Mouse (Mus musculus) bone marrow macrophage, adult 2 months (primary cell): ENCODE results near the gene Lad1. TPM values are rescaled to one million over a fixed set of nuclear protein-coding genes. Genes with fewer than 3 reads are reported as not detected.

Experiments used
- H3K27ac ChIP-seq: 2 replicates; pipeline ENCODE4 v1.5.1; 2012; ENCODE audit warnings: low read depth, low read length; ENCODE audit not compliant: insufficient read depth
- H3K4me1 ChIP-seq: 2 replicates; pipeline ENCODE4 v1.6.1; 2012; ENCODE audit warnings: low read length; ENCODE audit not compliant: control insufficient read depth, insufficient read depth
- H3K4me3 ChIP-seq: 2 replicates; pipeline ENCODE4 v1.5.1; 2012; ENCODE audit warnings: mild to moderate bottlenecking, low read length, moderate library complexity; ENCODE audit not compliant: insufficient read depth
- CTCF ChIP-seq: IDR thresholded peaks from 2 replicates; pipeline ENCODE4 v1.5.1; 2012; ENCODE audit warnings: low read depth, mild to moderate bottlenecking, low read length, moderate library complexity
- POLR2A ChIP-seq: IDR thresholded peaks from 2 replicates; pipeline ENCODE4 v1.6.1; 2012; ENCODE audit warnings: mild to moderate bottlenecking, low read depth, low read length, borderline replicate concordance
- polyA plus RNA-seq: library from polyadenylated mRNA; stranded (reverse); fragments of >200 nt; gene quantifications from 2 replicates; pipeline ENCODE4 v1.2.4, GENCODE M21; 2012; ENCODE audit not compliant: missing spikeins, insufficient read depth, insufficient read length

The Lad1 gene
- polyA plus RNA-seq, 1 experiment: not detected

DNA sequence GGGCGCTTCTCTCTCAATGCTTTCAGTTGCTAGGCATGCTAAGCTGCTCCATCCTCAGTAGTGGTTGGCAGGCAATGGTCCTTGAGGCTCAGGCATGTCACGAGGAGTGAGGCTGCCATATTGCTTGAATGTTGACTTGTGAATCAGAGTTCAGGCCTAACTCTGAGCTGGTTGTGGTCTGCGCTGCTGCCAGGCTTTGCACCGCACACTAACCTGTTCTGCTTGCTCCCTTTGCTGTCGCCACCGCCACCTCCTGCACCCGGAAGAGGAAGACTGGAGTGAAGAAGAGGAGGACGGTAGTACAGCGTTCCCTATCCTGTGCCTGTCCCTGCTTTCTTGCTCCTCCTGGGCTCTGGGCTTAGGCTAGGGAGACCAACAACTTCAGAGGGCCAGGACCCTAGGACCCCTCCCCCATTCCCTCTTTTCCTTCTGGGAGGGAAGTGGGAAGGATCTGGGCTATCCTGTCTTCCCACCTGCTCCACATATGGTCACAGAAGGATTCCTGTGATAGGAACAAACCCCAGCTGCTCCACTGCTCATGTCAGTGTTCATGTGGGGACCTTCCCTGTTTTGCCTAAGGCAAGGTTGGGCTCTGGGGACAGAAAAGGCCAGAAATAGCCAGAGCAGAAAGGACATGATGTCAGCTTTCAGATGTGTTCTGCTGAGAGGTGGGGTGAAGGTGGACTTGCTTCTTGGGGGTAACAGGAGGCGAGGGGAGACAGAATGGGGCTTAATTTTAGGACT is 25.3 kb downstream of the Lad1 start:
- no peaks in the 10 kb centered on the region for H3K4me1 ChIP-seq
- TF ChIP-seq CTCF: no peak
- TF ChIP-seq POLR2A: no peak
- no peak overlapping the region for H3K4me3 ChIP-seq
- no peak overlapping the region for H3K27ac ChIP-seq

DNA sequence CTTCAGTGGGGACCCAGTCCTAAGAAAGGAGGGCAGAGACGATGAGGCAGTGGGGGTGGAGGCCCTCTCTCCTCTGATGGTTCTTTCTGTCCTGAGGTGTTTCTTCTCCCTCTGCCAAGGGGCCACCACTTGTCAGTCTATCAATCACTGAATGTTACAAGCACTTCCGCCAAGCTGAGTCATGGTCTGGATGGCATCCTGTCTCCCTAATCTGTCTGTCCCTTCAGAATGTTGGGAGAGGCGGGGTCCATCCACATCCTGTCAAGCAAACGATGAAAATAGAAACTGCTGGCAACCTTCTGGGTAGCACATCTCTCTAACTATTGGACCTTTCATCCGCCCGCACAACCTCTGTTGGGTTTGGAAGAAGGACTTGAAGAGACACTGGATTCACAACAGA is 26.1 kb downstream of the Lad1 start:
- no peak for TF ChIP-seq POLR2A
- no peak overlapping the region for H3K27ac ChIP-seq
- H3K4me3 ChIP-seq: no peak overlapping the region
- H3K4me1 ChIP-seq: no peaks in the 10 kb centered on the region

DNA sequence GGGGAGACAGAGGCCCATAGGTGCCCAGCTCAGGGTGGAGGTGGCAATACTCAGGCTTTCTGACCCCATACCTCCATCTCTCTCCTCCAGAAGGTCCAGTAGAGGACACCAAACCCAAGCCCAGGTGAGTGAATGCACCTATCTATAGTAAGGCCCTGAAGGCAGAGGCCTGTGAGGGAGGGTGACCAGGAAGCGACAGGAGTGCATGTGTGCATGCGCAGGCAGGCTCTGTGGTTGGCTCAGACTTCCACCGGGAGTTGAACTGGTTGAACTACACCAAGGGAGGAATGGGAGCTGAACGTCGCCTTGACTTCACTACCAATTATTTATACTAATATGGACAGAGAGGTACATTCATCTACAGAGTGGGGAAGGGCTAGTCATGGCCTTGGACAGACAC is 28.2 kb downstream of the Lad1 start:
- H3K4me3 ChIP-seq: no peak overlapping the region
- TF ChIP-seq CTCF (no peak), POLR2A (no peak)

DNA sequence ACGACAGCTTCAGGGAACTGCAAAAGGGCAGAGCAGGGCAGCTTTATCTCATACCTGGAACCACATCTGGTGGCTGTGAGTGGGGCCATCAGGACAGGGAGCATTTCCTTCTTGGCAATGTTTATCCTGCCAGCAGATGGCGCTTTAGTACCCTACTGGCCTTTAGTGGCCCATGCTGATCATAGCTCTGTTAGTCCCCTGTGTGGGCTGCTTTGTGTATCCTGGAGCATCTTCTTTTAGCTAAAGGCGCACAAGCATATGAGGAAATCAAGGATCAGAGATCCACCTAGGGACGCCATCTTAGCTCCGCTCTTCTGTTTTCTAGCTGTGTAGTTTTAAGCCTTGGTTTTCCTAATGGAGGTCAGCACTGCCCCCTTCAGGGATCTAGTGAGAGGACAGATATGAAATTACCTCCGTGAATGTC is 28.8 kb downstream of the Lad1 start:
- H3K4me3 ChIP-seq: no peak overlapping the region
- no peak overlapping the region for H3K27ac ChIP-seq
- no peaks in the 10 kb centered on the region for H3K4me1 ChIP-seq
- TF ChIP-seq POLR2A (no peak), CTCF (peak; percentile 89)

More for the DNA sequence above, 28.2 kb downstream of the Lad1 start:
- Histone ChIP-seq H3K4me1 (no peaks in the 10 kb centered on the region), H3K27ac (no peak overlapping the region)

DNA sequence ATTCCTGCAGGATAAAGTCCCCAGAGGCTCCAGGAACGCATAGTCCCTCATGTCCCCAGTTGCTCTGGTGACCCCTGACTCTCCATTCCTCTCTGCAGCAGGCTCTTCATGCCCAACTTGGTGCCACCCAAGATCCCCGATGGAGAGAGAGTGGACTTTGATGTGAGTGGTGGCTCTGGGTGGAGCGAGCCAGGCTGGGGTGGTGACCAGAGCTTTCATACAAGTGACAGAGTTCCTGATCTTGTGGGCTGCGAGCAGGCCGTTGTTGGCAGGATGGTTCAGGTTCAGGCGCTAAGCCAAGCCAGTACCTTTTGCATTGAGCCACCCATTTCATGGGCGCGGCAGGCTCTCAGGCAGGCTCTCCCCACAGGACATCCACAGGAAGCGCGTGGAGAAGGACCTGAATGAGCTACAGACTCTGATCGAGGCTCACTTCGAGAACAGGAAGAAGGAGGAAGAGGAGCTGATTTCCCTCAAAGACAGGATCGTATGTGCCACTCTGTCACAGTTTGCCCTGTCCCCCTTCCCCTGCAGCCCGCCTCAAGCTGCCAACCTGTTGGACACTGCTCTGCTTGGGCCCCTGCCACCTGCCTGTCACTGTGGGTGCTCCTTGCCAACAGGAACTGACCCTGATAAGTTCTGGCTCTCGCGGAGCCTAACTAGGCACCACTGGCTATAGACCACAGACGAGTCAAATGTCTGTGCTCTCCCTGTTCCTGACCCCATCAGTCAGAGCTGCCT is 29.4 kb downstream of the Lad1 start:
- Histone ChIP-seq H3K4me1 (peaks cover 3% of the 10 kb centered on the region; the same call in 1 of the 2 replicates), H3K27ac (no peak overlapping the region), H3K4me3 (no peak overlapping the region)
- TF ChIP-seq POLR2A (no peak), CTCF (no peak)

DNA sequence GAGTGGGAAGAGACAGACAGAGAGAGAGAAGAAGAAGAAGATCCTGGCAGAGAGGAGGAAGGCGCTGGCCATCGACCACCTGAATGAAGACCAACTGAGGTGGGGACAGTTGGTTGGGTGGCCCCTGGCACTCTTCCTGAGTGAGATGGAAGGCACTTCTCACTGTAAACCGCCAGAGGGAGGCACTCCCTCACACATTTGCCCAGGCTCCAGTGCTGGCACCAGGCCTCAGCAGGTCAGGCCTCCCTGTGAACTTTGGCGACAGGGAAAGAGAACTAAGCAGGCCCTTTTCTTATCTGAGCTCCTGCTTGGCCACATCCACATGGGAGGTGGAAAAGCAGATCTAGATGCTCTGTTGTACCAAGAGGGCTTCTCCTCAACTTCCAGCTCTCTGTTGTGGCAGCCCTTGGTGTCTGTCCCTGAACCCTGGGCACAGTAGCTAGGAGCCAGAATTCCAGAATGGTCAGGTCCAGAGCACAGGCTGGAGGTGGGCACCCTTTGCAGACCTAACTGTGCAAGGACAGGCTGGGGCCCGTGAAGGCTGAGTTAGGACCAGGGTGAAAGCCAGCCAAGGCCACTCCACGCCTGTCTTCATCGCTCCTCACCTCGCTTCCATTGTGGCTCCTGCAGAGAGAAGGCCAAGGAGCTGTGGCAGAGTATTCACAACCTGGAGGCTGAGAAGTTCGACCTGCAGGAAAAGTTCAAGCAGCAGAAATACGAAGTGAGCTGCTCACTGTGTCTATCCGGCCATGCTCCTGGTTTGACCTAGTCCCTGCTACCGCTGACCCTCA is 32.5 kb downstream of the Lad1 start:
- H3K27ac ChIP-seq: no peak overlapping the region
- no peak for TF ChIP-seq POLR2A
- no peak for TF ChIP-seq CTCF
- peaks cover 3% of the 10 kb centered on the region; the same call in 1 of the 2 replicates for H3K4me1 ChIP-seq
- H3K4me3 ChIP-seq: no peak overlapping the region

DNA sequence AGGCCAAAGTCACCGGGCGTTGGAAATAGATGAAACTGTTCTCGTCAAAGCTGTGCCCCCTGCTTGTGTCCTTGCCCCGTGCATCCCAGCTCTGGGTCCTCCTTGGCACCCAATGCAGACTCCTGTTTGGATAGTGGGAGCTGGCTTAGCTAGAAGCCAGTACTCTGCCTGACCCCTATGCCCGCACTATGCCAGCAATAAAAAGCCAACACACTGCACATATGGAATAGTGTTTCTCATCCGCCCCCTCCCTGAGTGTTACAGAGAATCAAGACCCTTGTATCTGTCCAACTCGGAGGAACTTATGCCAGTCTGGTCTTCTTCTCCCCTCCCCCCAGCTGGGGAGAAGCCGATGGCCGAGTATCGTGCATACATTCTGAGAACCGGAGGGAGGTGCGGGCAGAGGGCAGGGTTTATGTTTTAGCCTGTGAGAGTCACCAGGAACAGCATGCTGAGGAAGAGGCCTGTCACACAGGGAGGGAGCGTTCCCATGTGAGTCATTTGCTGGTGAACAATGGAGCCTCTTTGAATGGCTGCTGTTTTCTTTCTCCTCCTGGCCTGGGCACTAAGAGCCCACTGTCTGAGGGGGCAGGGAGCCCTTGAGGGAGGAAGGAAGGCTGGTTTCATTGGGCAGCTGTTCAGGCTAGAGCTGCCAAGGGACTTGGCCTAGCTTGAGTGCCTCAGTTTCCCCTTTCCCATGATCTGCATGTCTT is 33.8 kb downstream of the Lad1 start:
- H3K4me1 ChIP-seq: peaks cover 3% of the 10 kb centered on the region; the same call in 1 of the 2 replicates
- no peak overlapping the region for H3K4me3 ChIP-seq
- TF ChIP-seq CTCF (no peak), POLR2A (no peak)
- no peak overlapping the region for H3K27ac ChIP-seq

DNA sequence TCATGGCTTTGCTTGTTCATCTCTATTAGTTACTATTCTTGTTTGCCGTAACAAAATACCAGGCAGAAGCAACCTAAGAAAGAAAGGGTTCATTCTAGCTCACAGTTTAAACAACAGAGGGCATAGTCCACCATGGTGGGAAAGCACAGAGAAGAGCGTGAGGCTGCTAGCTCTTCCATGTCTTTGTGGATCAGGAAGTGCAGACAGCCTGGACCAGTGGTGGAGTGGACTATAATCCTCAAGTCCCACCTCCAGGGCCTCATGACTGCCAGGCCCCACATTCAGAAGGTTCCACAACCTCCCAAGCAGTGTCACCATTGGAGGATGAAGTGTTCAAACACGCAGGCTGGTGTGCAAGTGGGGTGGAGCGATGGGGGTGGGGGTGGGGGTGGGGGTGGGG is 34.8 kb downstream of the Lad1 start:
- Histone ChIP-seq H3K4me3 (no peak overlapping the region), H3K4me1 (peaks cover 3% of the 10 kb centered on the region; the same call in 1 of the 2 replicates), H3K27ac (no peak overlapping the region)
- TF ChIP-seq POLR2A (no peak), CTCF (no peak)

DNA sequence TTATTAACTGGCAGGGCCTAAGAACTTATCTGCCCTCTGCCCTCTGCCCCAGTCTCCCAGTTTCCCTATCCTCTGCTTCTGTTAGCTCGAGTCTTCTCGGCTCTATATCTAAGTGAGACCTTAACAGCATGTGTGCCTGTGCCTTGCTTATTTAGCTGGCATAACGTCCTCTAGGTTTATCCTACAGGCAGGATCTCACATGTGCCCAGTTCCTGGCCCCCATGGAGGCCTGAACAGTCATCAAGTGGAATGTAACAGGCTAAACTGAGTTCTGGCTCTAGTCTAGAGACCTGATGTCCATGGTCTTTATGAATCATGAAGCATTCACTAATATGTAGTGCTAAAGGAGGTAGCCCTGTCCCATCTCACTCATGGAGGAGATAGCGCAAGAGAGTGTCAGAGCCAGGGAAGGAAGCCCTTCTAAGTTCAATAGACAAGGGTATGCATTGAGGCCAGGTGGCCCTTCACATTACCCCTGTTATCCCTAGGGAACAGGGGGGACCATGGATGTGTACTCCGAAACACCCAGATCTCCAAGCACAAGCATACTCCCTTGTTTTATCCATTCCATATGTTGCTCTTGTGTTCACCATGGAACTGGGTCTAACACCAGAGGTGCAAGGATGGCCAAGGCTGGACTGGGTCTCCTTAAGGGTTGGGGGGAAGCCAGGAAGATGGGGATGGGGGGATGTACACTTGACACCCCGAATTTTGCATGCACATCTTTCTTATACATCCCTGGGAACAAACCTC is 36.4 kb downstream of the Lad1 start:
- Histone ChIP-seq H3K27ac (no peak overlapping the region), H3K4me3 (no peak overlapping the region), H3K4me1 (peaks cover 3% of the 10 kb centered on the region; the same call in 1 of the 2 replicates)
- TF ChIP-seq POLR2A (no peak), CTCF (no peak)
